Mouse (Mus musculus) neural tube, embryonic 11.5 days (tissue): ENCODE results near the gene Ilf2. TPM values are rescaled to one million over a fixed set of nuclear protein-coding genes. Genes with fewer than 3 reads are reported as not detected.

Experiments used
- ATAC-seq: fragments of 200-750 bp; cut with Nextera tagmentation; 2 replicates; pipeline ENCODE4 v1.8.0; 2017; ENCODE audit warnings: moderate number of reproducible peaks, mild to moderate bottlenecking, moderate TSS enrichment, moderate library complexity; ENCODE audit not compliant: insufficient read depth, low FRiP score, low TSS enrichment
- DNase-seq: peaks from one replicate; pipeline ENCODE4 v3.0.0-alpha.2; 2015; ENCODE audit warnings: low spot score
- H3K27ac ChIP-seq: fragments of 300-500 bp; sonication (generic); 2 replicates; pipeline ENCODE4 v1.5.1; 2014; ENCODE audit warnings: low read depth, mild to moderate bottlenecking, low read length
- H3K27me3 ChIP-seq: fragments of 300-500 bp; sonication (generic); 2 replicates; pipeline ENCODE4 v1.6.1; 2014; ENCODE audit warnings: mild to moderate bottlenecking, low read length, mixed read lengths; ENCODE audit not compliant: control insufficient read depth, insufficient read depth
- H3K36me3 ChIP-seq: fragments of 300-500 bp; sonication (generic); 2 replicates; pipeline ENCODE4 v1.6.1; 2014; ENCODE audit warnings: mild to moderate bottlenecking, low read length, moderate library complexity, mixed read lengths; ENCODE audit not compliant: control insufficient read depth, insufficient read depth
- H3K4me1 ChIP-seq: fragments of 300-500 bp; sonication (generic); 2 replicates; pipeline ENCODE4 v1.6.1; 2014; ENCODE audit warnings: low read length, mixed read lengths; ENCODE audit not compliant: control insufficient read depth, insufficient read depth
- H3K4me2 ChIP-seq: fragments of 300-500 bp; sonication (generic); 2 replicates; pipeline ENCODE4 v1.6.1; 2014; ENCODE audit warnings: low read depth, mild to moderate bottlenecking, moderate library complexity
- H3K4me3 ChIP-seq: fragments of 300-500 bp; sonication (generic); 2 replicates; pipeline ENCODE4 v1.5.1; 2014; ENCODE audit warnings: low read depth, low read length
- H3K9ac ChIP-seq: fragments of 300-500 bp; sonication (generic); 2 replicates; pipeline ENCODE4 v1.6.1; 2014; ENCODE audit warnings: mild to moderate bottlenecking, low read length
- H3K9me3 ChIP-seq: fragments of 300-500 bp; sonication (generic); 2 replicates; pipeline ENCODE4 v1.6.1; 2016; ENCODE audit warnings: low read length; ENCODE audit not compliant: control insufficient read depth
- WGBS: fragments of 180-500 bp; shearing (Covaris S2); extraction: QIAGEN DNeasy Blood & Tissue Kit; methylation state at CpG from one replicate; pipeline ENCODE4 v1.1.7; 2014; 5-methylcytosine and 5-hydroxymethylcytosine counted together
- polyA plus RNA-seq: library from polyadenylated mRNA; unstranded; fragments of >200 nt; fragmentation: Nextera tagmentation; extraction: Ambion mirVana; gene quantifications from 2 replicates; pipeline ENCODE4 v1.2.1, GENCODE M21; 2014

The Ilf2 gene
- 333 and 341 TPM in 2 replicates for polyA plus RNA-seq

DNA sequence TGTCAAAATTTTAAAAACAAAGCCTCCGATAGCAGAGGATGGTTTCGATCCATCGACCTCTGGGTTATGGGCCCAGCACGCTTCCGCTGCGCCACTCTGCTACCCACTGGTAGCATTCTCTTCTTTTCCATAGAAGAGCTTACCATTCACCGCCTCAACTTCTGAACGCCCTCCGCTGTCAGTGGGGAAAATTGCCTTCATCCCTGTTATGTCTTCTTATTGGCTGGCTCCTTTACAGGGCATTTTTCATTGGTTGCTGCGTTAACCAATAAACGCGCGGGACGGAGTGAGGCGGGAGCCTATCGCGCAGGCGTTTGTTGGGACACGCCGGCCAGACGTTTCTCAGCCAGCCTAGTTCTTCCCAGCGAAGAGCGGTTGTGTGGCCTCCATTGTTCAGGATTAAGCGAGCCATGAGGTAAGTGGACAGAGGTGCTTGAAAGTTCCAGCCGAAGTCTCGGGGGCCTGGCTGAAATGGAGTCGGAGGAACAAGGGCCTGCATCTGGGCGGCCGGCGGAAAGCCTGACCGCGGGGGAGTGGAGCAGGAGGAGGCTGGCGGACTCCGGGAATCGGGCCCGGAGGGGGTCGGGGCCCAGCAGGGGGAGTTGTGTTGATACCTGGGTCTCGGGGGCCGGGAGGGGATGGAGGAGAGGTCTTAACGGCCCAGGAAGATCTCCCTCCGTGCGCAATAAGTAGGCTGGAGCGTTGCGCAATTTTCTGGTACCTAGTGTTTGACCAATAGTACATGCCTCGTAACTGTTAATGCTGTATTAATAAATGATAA lies at the start of gene Ilf2:
TSS of gene Ilf2 (plus strand) at position 296 of the 781 bp plus-strand sequence.
- Histone ChIP-seq H3K9me3 (no peaks in the 10 kb centered on the region), H3K27ac (peak within 1 kb of the TSS; percentile 93), H3K4me2 (peak within 1 kb of the TSS; percentile 42), H3K4me1 (peaks cover 4% of the 10 kb centered on the region), H3K27me3 (no peaks in the 10 kb centered on the region), H3K4me3 (peak within 1 kb of the TSS; percentile 84), H3K36me3 (peaks cover 18% of the 10 kb centered on the region), H3K9ac (peak within 1 kb of the TSS; percentile 95)
- under 1% methylated on average over 45 of the region's 45 CpGs for WGBS
- DNase-seq (peak; percentile 97), ATAC-seq (peak; percentile 99)

DNA sequence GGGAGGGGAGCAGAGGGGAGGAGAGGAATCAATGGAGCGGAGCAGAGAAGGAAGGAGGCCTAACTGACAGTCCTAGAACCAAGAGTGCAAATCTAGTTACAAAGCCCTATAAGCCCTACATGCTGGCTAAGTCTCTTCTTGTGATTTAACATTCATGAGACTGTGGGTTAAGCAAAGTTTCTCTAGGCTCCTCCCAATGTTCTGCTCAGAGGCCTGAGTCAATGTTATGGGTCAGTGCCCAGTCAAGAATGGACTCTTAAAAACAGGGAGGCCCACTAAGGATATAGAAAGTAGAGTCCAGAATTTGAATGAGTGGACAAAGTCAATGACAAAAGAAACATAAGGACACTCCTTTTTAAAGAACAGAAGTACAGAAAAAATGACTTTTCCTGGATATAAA lies 48.4 kb upstream of the Ilf2 start:
- Histone ChIP-seq H3K4me1 (peaks cover 10% of the 10 kb centered on the region), H3K9me3 (no peaks in the 10 kb centered on the region), H3K4me2 (no peak overlapping the region), H3K27me3 (no peaks in the 10 kb centered on the region), H3K4me3 (no peak overlapping the region), H3K27ac (no peak overlapping the region), H3K36me3 (peaks cover 2% of the 10 kb centered on the region; the same call in 1 of the 2 replicates), H3K9ac (no peak overlapping the region)
- ATAC-seq (no peak), DNase-seq (no peak)
- WGBS, result 71% methylated on average over 1 of the region's 1 CpGs

- H3K9me3 ChIP-seq, result no peaks in the 10 kb centered on the region
- no peak overlapping the region for H3K4me2 ChIP-seq
- no peak overlapping the region for H3K27ac ChIP-seq
- no peak overlapping the region for H3K9ac ChIP-seq
- H3K4me1 ChIP-seq, result peaks cover 10% of the 10 kb centered on the region
- H3K4me3 ChIP-seq, result no peak overlapping the region
- no peak for DNase-seq
- no peaks in the 10 kb centered on the region for H3K27me3 ChIP-seq
- H3K36me3 ChIP-seq, result peaks cover 2% of the 10 kb centered on the region; the same call in 1 of the 2 replicates
- ATAC-seq, result no peak
- 89% methylated on average over 6 of the region's 6 CpGs for WGBS
These were observed 47.7 kb upstream of the Ilf2 start for GRCm38 (mm10) chr3:90428186-90428585.

- Histone ChIP-seq H3K4me2 (no peak overlapping the region), H3K36me3 (no peaks in the 10 kb centered on the region), H3K27ac (no peak overlapping the region), H3K9me3 (no peaks in the 10 kb centered on the region), H3K27me3 (no peaks in the 10 kb centered on the region), H3K9ac (no peak overlapping the region), H3K4me3 (no peak overlapping the region), H3K4me1 (peaks cover 10% of the 10 kb centered on the region)
- DNase-seq (no peak), ATAC-seq (no peak)
- WGBS, result 92% methylated on average over 3 of the region's 3 CpGs
These were observed 46.4 kb upstream of the Ilf2 start for GRCm38 (mm10) chr3:90429576-90429975.

- peak overlapping the region; percentile 92; the same call in 1 of the 2 replicates for H3K27ac ChIP-seq
- H3K9me3 ChIP-seq, result no peaks in the 10 kb centered on the region
- H3K4me1 ChIP-seq, result peaks cover 10% of the 10 kb centered on the region
- peak overlapping the region; percentile 78 for H3K4me2 ChIP-seq
- H3K36me3 ChIP-seq, result no peaks in the 10 kb centered on the region
- H3K9ac ChIP-seq, result peak overlapping the region; percentile 91
- H3K27me3 ChIP-seq, result no peaks in the 10 kb centered on the region
- ATAC-seq, result no peak
- DNase-seq, result no peak
- 18% methylated on average over 2 of the region's 2 CpGs for WGBS
- H3K4me3 ChIP-seq, result peak overlapping the region; percentile 85
These were observed 43.6 kb upstream of the Ilf2 start for GRCm38 (mm10) chr3:90432348-90432747.

DNA sequence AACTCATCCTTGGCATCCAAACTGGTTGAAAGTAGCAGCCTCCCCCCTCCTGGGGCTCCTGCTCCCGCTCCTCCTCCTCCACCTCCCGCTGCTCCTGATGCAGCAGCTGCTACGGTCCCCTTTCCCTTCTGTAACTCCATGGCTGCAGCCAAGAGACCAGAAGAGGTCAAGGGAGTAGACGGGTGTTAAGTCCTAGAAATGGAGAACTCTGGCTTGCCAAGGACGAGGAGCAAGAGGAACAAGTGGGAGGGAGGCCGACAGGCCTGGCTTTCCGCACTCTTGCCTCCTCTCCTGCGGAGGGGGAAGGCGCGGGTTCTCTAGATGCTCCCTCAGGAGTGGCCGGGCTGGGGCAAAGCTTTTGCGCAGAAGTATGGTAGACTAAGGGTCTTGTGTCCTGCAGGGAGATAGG lies 43.1 kb upstream of the Ilf2 start:
- peak overlapping the region; percentile 91 for H3K9ac ChIP-seq
- peak overlapping the region; percentile 92 for H3K27ac ChIP-seq
- no peaks in the 10 kb centered on the region for H3K9me3 ChIP-seq
- under 1% methylated on average over 12 of the region's 12 CpGs for WGBS
- ATAC-seq (peak; percentile 42), DNase-seq (peak; percentile 45)
- peak overlapping the region; percentile 78 for H3K4me2 ChIP-seq
- H3K4me1 ChIP-seq, result peaks cover 10% of the 10 kb centered on the region
- H3K27me3 ChIP-seq, result no peaks in the 10 kb centered on the region
- peak overlapping the region; percentile 85 for H3K4me3 ChIP-seq
- H3K36me3 ChIP-seq, result no peaks in the 10 kb centered on the region

DNA sequence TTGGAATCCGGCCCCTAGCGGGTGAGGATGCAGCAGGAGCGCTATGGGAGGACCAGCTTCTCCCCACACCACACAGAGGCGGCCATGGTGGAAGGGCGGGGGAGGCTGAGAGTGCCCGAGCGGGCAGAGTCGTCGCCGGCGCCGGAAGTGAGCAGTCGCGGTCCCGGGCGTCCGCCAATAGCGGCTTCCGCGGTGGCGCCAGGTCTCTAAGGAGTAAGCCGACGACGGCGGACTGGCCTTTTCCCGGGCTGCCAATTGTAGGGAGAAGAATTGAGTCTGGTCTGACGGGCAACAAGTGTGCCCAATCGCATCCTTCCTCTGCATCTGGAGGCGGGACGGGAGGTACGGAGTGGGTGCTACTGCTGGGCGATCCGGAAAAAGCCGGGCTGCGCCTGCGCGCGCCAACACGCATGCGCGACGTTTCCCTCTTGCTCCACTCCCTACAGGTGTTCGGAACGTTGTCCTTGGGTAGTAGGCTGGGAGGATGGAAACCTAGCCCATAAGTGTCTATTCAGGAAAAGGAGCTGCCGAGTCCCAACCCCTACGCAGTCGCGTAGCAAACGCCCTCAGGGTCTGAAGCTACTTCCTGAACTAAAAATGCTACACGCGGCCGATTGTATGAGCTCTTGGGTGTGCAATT lies 42.4 kb upstream of the Ilf2 start, which contains the start of gene Ints3:
TSS of gene Ints3 (minus strand) at position 242 of the 640 bp plus-strand sequence.
- H3K4me3 ChIP-seq, result peak within 1 kb of the TSS; percentile 85
- under 1% methylated on average over 52 of the region's 52 CpGs for WGBS
- ATAC-seq, result peak; percentile 98
- no peaks in the 10 kb centered on the region for H3K9me3 ChIP-seq
- peak within 1 kb of the TSS; percentile 91 for H3K9ac ChIP-seq
- DNase-seq, result peak; percentile 98
- H3K36me3 ChIP-seq, result no peaks in the 10 kb centered on the region
- H3K27ac ChIP-seq, result peak within 1 kb of the TSS; percentile 92
- H3K4me2 ChIP-seq, result peak within 1 kb of the TSS; percentile 78
- H3K4me1 ChIP-seq, result peaks cover 10% of the 10 kb centered on the region
- no peaks in the 10 kb centered on the region for H3K27me3 ChIP-seq

DNA sequence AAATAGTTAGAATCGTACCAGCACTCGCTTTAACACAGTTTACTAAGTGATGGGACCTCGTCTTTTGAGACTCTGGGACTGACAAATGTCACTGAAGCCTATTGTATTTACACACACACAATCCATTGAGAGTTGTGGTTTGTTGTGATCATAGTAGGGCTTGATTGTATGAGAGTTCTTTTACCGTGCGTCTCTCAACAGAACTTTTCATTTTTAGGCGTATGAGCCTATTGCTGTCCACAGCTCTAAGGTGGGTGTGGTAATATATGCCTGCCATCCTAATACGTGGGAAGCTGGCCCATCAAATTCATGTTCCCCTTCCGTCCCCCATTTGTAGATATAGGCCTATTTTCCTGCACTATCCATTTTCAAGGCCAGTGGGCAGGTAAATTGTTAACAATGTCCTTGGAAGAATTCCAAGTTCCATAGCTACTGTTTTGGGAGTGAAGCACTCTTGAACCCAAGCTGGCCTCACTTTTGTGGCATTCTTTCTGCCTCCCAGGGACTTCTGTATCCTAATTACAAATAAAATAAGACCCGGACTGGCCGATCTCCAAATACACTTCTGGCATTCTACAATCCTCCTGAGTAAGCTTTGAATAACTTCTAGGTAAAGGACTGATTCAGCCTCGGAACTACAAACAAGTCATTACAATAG lies 41.7 kb upstream of the Ilf2 start:
- Histone ChIP-seq H3K36me3 (no peaks in the 10 kb centered on the region), H3K27ac (no peak overlapping the region), H3K9me3 (no peaks in the 10 kb centered on the region), H3K4me1 (peaks cover 10% of the 10 kb centered on the region), H3K9ac (no peak overlapping the region), H3K4me2 (peak overlapping the region; percentile 78), H3K4me3 (peak overlapping the region; percentile 85), H3K27me3 (no peaks in the 10 kb centered on the region)
- ATAC-seq, result no peak; the same call in 1 of the 2 replicates
- DNase-seq, result no peak
- WGBS, result 56% methylated on average over 11 of the region's 11 CpGs
